Mouse (Mus musculus): ENCODE results near the gene Zdhhc19.

DNA sequence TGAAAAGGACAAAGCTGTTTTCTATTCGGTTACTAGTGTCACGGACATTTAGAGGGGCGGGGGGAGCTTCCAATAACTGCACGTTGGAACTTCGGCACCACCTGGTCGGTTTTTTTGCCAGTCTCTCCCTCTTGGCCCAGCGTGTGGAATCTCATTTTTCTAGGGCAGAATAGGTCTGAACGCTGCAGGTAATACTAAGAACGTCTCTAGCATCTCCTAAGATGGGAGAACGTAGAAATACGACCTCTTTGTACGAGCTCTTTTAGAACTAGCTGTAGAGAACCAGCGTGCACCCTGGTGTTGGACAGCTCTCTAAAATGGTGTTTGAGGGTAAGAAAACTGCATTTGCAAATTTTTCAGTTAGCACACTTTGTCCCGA is 113.3 kb downstream of the Zdhhc19 start:
- TF ChIP-seq CTCF (IDR thresholded peaks at IDR 0.05; ENCODE audit: borderline replicate concordance, insufficient read depth, low read depth, low read length) (no peak), POLR2A (IDR thresholded peaks at IDR 0.05; ENCODE audit: borderline replicate concordance, insufficient read depth, low read length) (no peak)

Measured in cerebellum, adult 2 months (tissue).